Mouse (Mus musculus) heart, postnatal 0 days (tissue): ENCODE results near the gene Jade2. TPM values are rescaled to one million over a fixed set of nuclear protein-coding genes. Genes with fewer than 3 reads are reported as not detected.

Experiments
- ATAC-seq: fragments of 200-750 bp; cut with Nextera tagmentation; 2 replicates; pipeline ENCODE4 v1.8.0; 2017; ENCODE audit warnings: low read depth, moderate number of reproducible peaks, moderate library complexity; ENCODE audit not compliant: insufficient read depth
- DNase-seq: peaks from one replicate; pipeline ENCODE4 v3.0.0-alpha.2; 2016; ENCODE audit warnings: low spot score
- H3K27ac ChIP-seq: fragments of 300-500 bp; sonication (generic); 2 replicates; pipeline ENCODE4 v1.5.1; 2014; ENCODE audit warnings: low read depth, mild to moderate bottlenecking
- H3K27me3 ChIP-seq: fragments of 300-500 bp; sonication (generic); 2 replicates; pipeline ENCODE4 v1.6.1; 2014; ENCODE audit warnings: low read length, mixed read lengths; ENCODE audit not compliant: control insufficient read depth, insufficient read depth
- H3K36me3 ChIP-seq: fragments of 300-500 bp; sonication (generic); replicated peaks from 2 replicates; pipeline ENCODE4 v1.6.1; 2014; ENCODE audit warnings: low read length, mixed read lengths; ENCODE audit not compliant: control insufficient read depth, insufficient read depth
- H3K4me1 ChIP-seq: fragments of 300-500 bp; sonication (generic); 2 replicates; pipeline ENCODE4 v1.6.1; 2014; ENCODE audit warnings: antibody characterized with exemption; ENCODE audit not compliant: control insufficient read depth, insufficient read depth
- H3K4me2 ChIP-seq: fragments of 300-500 bp; sonication (generic); 2 replicates; pipeline ENCODE4 v1.6.1; 2014; ENCODE audit warnings: low read depth, mild to moderate bottlenecking, low read length, moderate library complexity
- H3K4me3 ChIP-seq: fragments of 300-500 bp; sonication (generic); 2 replicates; pipeline ENCODE4 v1.5.1; 2014; ENCODE audit warnings: low read depth, low read length
- H3K9ac ChIP-seq: fragments of 300-500 bp; sonication (generic); replicated peaks from 2 replicates; pipeline ENCODE4 v1.6.1; 2014; ENCODE audit warnings: low read depth, low read length, mixed read lengths
- H3K9me3 ChIP-seq: fragments of 300-500 bp; sonication (generic); replicated peaks from 2 replicates; pipeline ENCODE4 v1.6.1; 2016; ENCODE audit warnings: low read length; ENCODE audit not compliant: control insufficient read depth
- CTCF ChIP-seq: IDR thresholded peaks from 2 replicates; pipeline ENCODE4 v1.5.1; 2016; ENCODE audit warnings: antibody characterized with exemption, control low read depth, low read depth
- EP300 ChIP-seq: IDR thresholded peaks from 2 replicates; pipeline ENCODE4 v1.6.1; 2016; ENCODE audit warnings: antibody characterized with exemption, low read depth
- WGBS: fragments of 180-500 bp; shearing (Covaris S2); extraction: QIAGEN DNeasy Blood & Tissue Kit; methylation state at CpG from one replicate; pipeline ENCODE4 v1.1.7; 2014; 5-methylcytosine and 5-hydroxymethylcytosine counted together
- polyA plus RNA-seq: library from polyadenylated mRNA; unstranded; fragments of >200 nt; fragmentation: Nextera tagmentation; extraction: Ambion mirVana; gene quantifications from 2 replicates; pipeline ENCODE4 v1.2.1, GENCODE M21; 2015
- total RNA-seq: library from RNA; depleted of rRNA; stranded (reverse); fragments of >200 nt; gene quantifications from 2 replicates; pipeline ENCODE4 v1.2.3, GENCODE M21; 2014; ENCODE audit warnings: low replicate concordance

The Jade2 gene
- total and polyA plus RNA-seq, 2 experiments from 2014 or later: 0.72 to 1.9 TPM

DNA sequence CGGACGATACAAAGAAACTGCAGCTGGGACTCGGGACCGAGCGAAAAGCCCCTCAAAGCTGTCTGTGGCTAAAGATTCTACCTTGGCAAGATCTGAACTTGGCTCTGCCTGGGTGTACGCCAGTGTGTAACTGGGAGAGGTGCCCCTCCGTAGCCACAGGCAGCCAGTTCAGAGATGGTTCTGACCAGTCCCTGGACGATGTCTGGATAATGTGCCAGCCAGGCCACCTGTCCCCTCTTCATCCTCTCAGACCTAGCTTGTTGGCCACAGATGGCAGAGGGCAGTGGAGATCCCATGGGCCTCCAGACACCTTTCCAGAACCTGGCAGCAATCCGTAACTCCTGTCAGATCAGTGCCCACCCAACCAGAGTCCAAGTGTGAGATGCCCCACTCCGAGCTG is 9.8 kb upstream of the Jade2 start:
- H3K4me3 ChIP-seq: no peak overlapping the region
- no peaks in the 10 kb centered on the region for H3K4me1 ChIP-seq
- no peak overlapping the region for H3K4me2 ChIP-seq
- TF ChIP-seq EP300 (no peak), CTCF (no peak)
- no peaks in the 10 kb centered on the region for H3K27me3 ChIP-seq
- ATAC-seq (no peak), DNase-seq (no peak)
- H3K9me3 ChIP-seq: no peaks in the 10 kb centered on the region
- H3K27ac ChIP-seq: no peak overlapping the region
- H3K36me3 ChIP-seq: no peaks in the 10 kb centered on the region
- WGBS: 92% methylated on average over 10 of the region's 10 CpGs
- no peak overlapping the region for H3K9ac ChIP-seq

GRCm38 (mm10) chr11:51866020-51866419 is 8.6 kb upstream of the Jade2 start:
- Histone ChIP-seq H3K27me3 (no peaks in the 10 kb centered on the region), H3K9ac (no peak overlapping the region), H3K27ac (no peak overlapping the region), H3K4me3 (no peak overlapping the region), H3K4me2 (no peak overlapping the region), H3K9me3 (no peaks in the 10 kb centered on the region), H3K4me1 (no peaks in the 10 kb centered on the region), H3K36me3 (no peaks in the 10 kb centered on the region)
- WGBS: 45% methylated on average over 3 of the region's 3 CpGs
- no peak for ATAC-seq
- no peak for DNase-seq
- no peak for TF ChIP-seq EP300
- TF ChIP-seq CTCF: no peak

DNA sequence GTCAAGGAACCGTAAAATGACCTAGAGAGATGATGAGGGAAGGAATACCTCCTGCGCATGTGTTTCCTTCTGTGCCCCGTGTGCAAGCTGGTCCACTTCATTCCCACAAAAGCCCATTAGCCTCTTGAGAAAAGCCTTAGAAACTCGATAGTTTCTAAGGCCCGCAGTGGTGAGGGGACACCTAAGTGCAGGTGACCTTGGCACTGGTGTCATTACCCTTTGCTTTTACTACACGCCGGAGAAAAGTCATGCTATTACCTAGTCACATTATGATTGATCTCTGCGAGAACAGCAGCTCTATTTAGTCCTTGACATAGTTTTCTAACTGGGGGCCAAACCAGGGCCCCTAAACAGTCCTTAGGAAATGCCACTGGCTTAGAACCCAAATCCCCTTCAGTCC is 3.2 kb upstream of the Jade2 start:
- Histone ChIP-seq H3K4me2 (no peak overlapping the region), H3K27me3 (no peaks in the 10 kb centered on the region), H3K9me3 (no peaks in the 10 kb centered on the region), H3K4me3 (no peak overlapping the region), H3K27ac (no peak overlapping the region), H3K9ac (no peak overlapping the region), H3K36me3 (no peaks in the 10 kb centered on the region), H3K4me1 (no peaks in the 10 kb centered on the region)
- DNase-seq (no peak), ATAC-seq (no peak)
- TF ChIP-seq CTCF: no peak
- no peak for TF ChIP-seq EP300
- 84% methylated on average over 8 of the region's 8 CpGs for WGBS

- ATAC-seq (no peak), DNase-seq (no peak)
- Histone ChIP-seq H3K27me3 (no peaks in the 10 kb centered on the region), H3K4me1 (0 out of 2 replicates have a peak, but pooled peaks cover 3% of the 10 kb centered on the region), H3K9ac (no peak overlapping the region), H3K36me3 (no peaks in the 10 kb centered on the region), H3K9me3 (no peaks in the 10 kb centered on the region), H3K4me3 (no peak overlapping the region), H3K4me2 (no peak overlapping the region), H3K27ac (no peak overlapping the region)
- no peak for TF ChIP-seq CTCF
- TF ChIP-seq EP300: no peak
- WGBS: 39% methylated on average over 2 of the region's 2 CpGs
These were observed 2.1 kb upstream of the Jade2 start for GRCm38 (mm10) chr11:51859561-51859960.

GRCm38 (mm10) chr11:51858528-51859051 is 1.1 kb upstream of the Jade2 start:
- ATAC-seq (0 out of 2 replicates have a peak, but pooled peaks have one; percentile 7), DNase-seq (peak; percentile 70)
- no peaks in the 10 kb centered on the region for H3K36me3 ChIP-seq
- under 1% methylated on average over 25 of the region's 28 CpGs for WGBS
- no peaks in the 10 kb centered on the region for H3K9me3 ChIP-seq
- peak overlapping the region; percentile 93 for H3K9ac ChIP-seq
- peak overlapping the region; percentile 100 for H3K4me2 ChIP-seq
- 0 out of 2 replicates have a peak, but pooled peaks cover 3% of the 10 kb centered on the region for H3K4me1 ChIP-seq
- H3K27me3 ChIP-seq: no peaks in the 10 kb centered on the region
- peak overlapping the region; percentile 93 for H3K27ac ChIP-seq
- 0 out of 2 replicates have a peak, but pooled peaks have one; percentile 8 for TF ChIP-seq CTCF
- no peak for TF ChIP-seq EP300
- peak overlapping the region; percentile 94 for H3K4me3 ChIP-seq
